Mouse (Mus musculus) thymus, adult 2 months (tissue): ENCODE measurements around the gene Myo1e.

Source experiments
- CTCF ChIP-seq: fragments of 200-500 bp; IDR thresholded peaks from 2 replicates; pipeline ENCODE4 v1.5.1; 2012; ENCODE audit warnings: mild to moderate bottlenecking, control low read depth, low read length, moderate library complexity, borderline replicate concordance; ENCODE audit not compliant: control insufficient read depth, poor library complexity, insufficient read depth; ENCODE audit errors: extremely low read depth
- POLR2A ChIP-seq: fragments of 200-500 bp; IDR thresholded peaks from 2 replicates; pipeline ENCODE4 v1.6.1; 2012; ENCODE audit warnings: mild to moderate bottlenecking, low read length, control low read depth, moderate library complexity; ENCODE audit not compliant: control insufficient read depth, poor library complexity, insufficient read depth; ENCODE audit errors: extremely low read depth

DNA sequence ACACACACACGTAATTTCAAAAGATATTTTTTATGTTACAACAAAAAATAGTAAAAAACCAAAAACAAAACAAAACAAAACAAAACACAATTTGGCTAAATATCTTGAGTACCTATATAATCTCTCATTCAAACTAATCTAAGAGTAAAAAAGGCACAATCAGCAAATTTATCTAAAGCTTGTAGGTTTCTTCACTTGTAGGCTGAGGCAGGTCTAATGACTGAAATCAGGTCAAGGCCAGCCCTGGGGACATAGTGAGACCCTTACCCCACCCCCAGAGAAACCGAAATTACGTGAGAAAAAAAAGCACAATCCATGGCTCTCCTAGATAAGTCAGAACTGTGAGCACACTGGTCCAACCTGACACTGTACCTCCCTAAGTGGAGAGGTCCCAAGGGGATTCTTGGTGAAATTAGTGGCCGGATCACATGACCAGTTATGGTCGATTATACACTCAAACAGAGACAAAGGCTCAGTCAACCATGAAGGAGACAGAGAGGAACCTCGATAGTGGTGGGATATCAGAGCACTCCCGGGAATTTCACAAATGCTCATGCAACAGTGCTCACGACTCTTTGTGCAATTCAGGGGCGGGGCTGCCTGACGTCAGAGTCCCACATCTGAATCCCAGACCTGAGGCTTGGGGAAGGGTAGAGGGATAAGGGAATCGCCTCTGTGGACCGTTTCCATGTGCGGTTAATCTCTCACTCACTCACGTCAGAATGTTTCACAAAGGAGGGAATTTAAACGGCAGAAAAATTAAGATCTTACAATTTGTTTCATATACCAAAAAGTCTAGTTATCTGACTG is 3.7 kb upstream of the Myo1e start:
- TF ChIP-seq CTCF (no peak), POLR2A (no peak)
